Mouse (Mus musculus) gastrocnemius, postnatal 25 days (tissue): ENCODE measurements around the gene Baiap2l2. TPM values are rescaled to one million over a fixed set of nuclear protein-coding genes. Genes with fewer than 3 reads are reported as not detected.

Experiments used
- DNase-seq: peaks from one replicate; pipeline ENCODE4 v3.0.0; 2022
- total RNA-seq, 2 experiments: library from RNA; stranded (reverse); gene quantifications; 1 replicate in 1 of 2; 2 replicates in 1 of 2; pipeline ENCODE4 v1.2.3; 2021

Gene Baiap2l2
- total RNA-seq, 2 experiments from 2014 or later, result 1.6 to 1.9 TPM

- DNase-seq, result no peak
Measured at GRCm38 (mm10) chr15:79299563-79300155, 14.3 kb upstream of the Baiap2l2 start.

- no peak for DNase-seq
Measured at GRCm38 (mm10) chr15:79298553-79298952, 13.2 kb upstream of the Baiap2l2 start.

- DNase-seq, result no peak
Measured at GRCm38 (mm10) chr15:79292779-79293178, 7.4 kb upstream of the Baiap2l2 start.

GRCm38 (mm10) chr15:79290340-79290739, 5.0 kb upstream of the Baiap2l2 start:
- no peak for DNase-seq

GRCm38 (mm10) chr15:79289441-79289840, 4.1 kb upstream of the Baiap2l2 start:
- no peak for DNase-seq

- DNase-seq, result no peak
Measured at GRCm38 (mm10) chr15:79288387-79288786, 3.0 kb upstream of the Baiap2l2 start.

GRCm38 (mm10) chr15:79287091-79287490, 1.8 kb upstream of the Baiap2l2 start:
- no peak for DNase-seq

- no peak for DNase-seq
Measured at GRCm38 (mm10) chr15:79286141-79286540, 804 bp upstream of the Baiap2l2 start.

- no peak for DNase-seq
Measured at GRCm38 (mm10) chr15:79283371-79283770, 2.0 kb downstream of the Baiap2l2 start.

GRCm38 (mm10) chr15:79282434-79282833, 2.9 kb downstream of the Baiap2l2 start:
- no peak for DNase-seq

- DNase-seq, result no peak
Measured at GRCm38 (mm10) chr15:79281389-79281788, 3.9 kb downstream of the Baiap2l2 start.

GRCm38 (mm10) chr15:79280850-79281249, 4.5 kb downstream of the Baiap2l2 start:
- DNase-seq, result peak; percentile 31

GRCm38 (mm10) chr15:79280209-79280608, 5.1 kb downstream of the Baiap2l2 start:
- DNase-seq, result no peak

- no peak for DNase-seq
Measured at GRCm38 (mm10) chr15:79277728-79278127, 7.6 kb downstream of the Baiap2l2 start.

- no peak for DNase-seq
Measured at GRCm38 (mm10) chr15:79273020-79273419, 12.3 kb downstream of the Baiap2l2 start.

- DNase-seq, result no peak
Measured at GRCm38 (mm10) chr15:79271124-79271746, 14.1 kb downstream of the Baiap2l2 start.

GRCm38 (mm10) chr15:79270317-79271123, 14.8 kb downstream of the Baiap2l2 start:
- peak; percentile 75 for DNase-seq

- no peak for DNase-seq
Measured at GRCm38 (mm10) chr15:79268521-79268920, 16.8 kb downstream of the Baiap2l2 start.

- no peak for DNase-seq
Measured at GRCm38 (mm10) chr15:79265384-79265783, 20.0 kb downstream of the Baiap2l2 start.

- no peak for DNase-seq
Measured at GRCm38 (mm10) chr15:79263726-79264125, 21.6 kb downstream of the Baiap2l2 start.

- DNase-seq, result no peak
Measured at GRCm38 (mm10) chr15:79262786-79263309, 22.5 kb downstream of the Baiap2l2 start.

- no peak for DNase-seq
Measured at GRCm38 (mm10) chr15:79262375-79262774, 23.0 kb downstream of the Baiap2l2 start.

- DNase-seq, result no peak
Measured at GRCm38 (mm10) chr15:79261757-79262156, 23.6 kb downstream of the Baiap2l2 start.
